Mouse (Mus musculus) neutrophil, adult 5-6 weeks (primary cell): ENCODE data around the gene 1810043G02Rik. TPM values are rescaled to one million over a fixed set of nuclear protein-coding genes. Genes with fewer than 3 reads are reported as not detected.
"Not testable (repeated sequence)": the region's sequence is repeated elsewhere in the genome, so short reads cannot be mapped to it uniquely, and the experiment has no call there.

Experiments used
- ATAC-seq: fragments of 151-379, 151-347 bp; 2 replicates; pipeline ENCODE4 v1.8.0; 2017; ENCODE audit warnings: mild to moderate bottlenecking, moderate TSS enrichment; ENCODE audit not compliant: insufficient number of reproducible peaks, poor library complexity, low FRiP score, severe bottlenecking; ENCODE audit errors: extremely low read depth
- total RNA-seq: library from RNA; stranded (forward); fragments of 200-1000 nt; gene quantifications from 2 replicates; pipeline ENCODE4 v1.2.3, GENCODE M21; 2017

Gene 1810043G02Rik
- 7.6 and 9.8 TPM in 2 replicates for total RNA-seq

- ATAC-seq = peak; percentile 92
Observed at GRCm38 (mm10) chr10:77978351-77979350, at the start of gene 1810043G02Rik. Gene 1810043G02Rik (plus strand): TSS chr10:77978524.

DNA sequence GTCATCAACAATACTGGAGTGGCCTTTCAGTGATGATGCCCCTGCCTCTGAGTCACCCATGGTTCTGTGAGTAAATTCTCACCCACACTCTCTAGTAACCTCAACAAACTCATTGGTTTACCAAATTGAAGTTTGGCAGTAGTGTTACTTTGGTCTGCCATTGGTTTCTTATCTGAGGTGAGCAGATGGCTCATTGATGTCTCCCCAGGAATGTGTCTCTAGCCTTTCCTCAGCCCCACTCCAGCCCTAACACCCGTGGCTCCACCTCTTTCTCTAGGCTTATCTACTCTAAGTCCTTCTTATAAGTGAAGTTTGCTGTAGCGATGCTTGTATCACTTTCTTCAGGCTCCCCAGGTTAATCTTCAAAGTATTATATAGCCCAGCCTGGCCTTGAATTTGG is 38.6 kb upstream of the 1810043G02Rik start:
- ATAC-seq = no peak

- ATAC-seq = not testable (repeated sequence)
Observed at GRCm38 (mm10) chr10:77950468-77950867, 27.9 kb upstream of the 1810043G02Rik start.

GRCm38 (mm10) chr10:77962725-77963124 is 15.6 kb upstream of the 1810043G02Rik start:
- ATAC-seq = peak; percentile 83

GRCm38 (mm10) chr10:77963971-77964370 is 14.4 kb upstream of the 1810043G02Rik start:
- ATAC-seq = peak; percentile 66

GRCm38 (mm10) chr10:77969274-77969972 is 8.9 kb upstream of the 1810043G02Rik start:
- peak; percentile 62 for ATAC-seq

DNA sequence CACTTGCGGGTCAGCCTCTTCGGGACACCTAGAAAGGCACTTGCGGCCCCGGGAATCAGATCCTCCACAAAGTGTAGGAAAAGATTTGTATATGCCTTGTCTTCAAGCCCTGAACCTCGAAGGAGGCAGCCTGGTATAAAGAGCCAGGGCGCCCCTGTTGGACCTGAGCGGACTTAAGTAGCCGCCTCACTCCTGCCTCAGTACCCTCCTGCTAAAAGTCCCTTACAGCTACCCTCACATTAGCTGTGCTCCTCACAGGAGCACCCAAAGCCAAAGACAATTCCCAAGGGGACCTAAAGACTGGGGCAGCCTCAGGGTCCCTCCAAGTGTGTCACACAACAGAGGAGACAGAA is 8.4 kb upstream of the 1810043G02Rik start:
- no peak for ATAC-seq

- ATAC-seq = peak; percentile 76
Observed at GRCm38 (mm10) chr10:77970481-77970880, 7.8 kb upstream of the 1810043G02Rik start, which contains the start of gene Trpm2. Gene Trpm2 (minus strand): TSS chr10:77970563.

GRCm38 (mm10) chr10:77971191-77971590 is 7.1 kb upstream of the 1810043G02Rik start:
- ATAC-seq = peak; percentile 24; the same call in 1 of the 2 replicates

GRCm38 (mm10) chr10:77971709-77972553 is 6.4 kb upstream of the 1810043G02Rik start:
- no peak for ATAC-seq

GRCm38 (mm10) chr10:77974323-77974722 is 4.0 kb upstream of the 1810043G02Rik start:
- no peak for ATAC-seq

- ATAC-seq = no peak
Observed at GRCm38 (mm10) chr10:77974811-77975210, 3.5 kb upstream of the 1810043G02Rik start.

- ATAC-seq = no peak
Observed at GRCm38 (mm10) chr10:77975653-77976052, 2.7 kb upstream of the 1810043G02Rik start.

DNA sequence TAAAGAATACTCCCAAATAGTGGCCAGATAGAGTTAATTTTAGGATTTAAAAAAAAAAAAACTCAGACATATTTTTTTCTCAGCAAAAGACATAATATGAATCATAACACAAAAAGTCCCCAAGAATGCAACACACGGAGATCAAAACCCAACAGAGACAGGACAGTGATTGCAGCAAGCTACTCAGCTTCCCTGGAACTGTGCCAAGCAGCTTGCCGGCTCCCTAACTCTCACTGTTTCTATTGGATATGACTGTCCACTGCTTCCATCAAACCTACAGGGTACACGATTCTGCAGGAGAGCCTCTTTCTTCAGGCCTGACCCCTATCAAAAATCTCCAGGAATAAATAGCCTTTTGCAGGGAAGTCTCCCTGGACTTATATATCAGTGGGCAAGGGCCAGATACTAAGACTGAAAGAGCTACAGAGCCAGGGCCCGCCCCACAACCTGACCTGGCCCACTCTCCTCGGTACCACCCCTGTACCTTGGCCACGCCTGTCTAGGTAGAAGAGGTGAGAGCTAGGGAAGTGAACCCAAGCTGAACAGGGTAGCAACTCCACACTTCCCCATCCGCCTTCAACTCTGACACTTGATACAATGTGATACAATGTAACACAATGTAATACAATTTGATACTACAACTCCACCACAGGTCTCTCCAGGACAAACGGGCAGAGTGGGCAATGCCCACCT is 1.7 kb upstream of the 1810043G02Rik start:
- ATAC-seq = no peak

DNA sequence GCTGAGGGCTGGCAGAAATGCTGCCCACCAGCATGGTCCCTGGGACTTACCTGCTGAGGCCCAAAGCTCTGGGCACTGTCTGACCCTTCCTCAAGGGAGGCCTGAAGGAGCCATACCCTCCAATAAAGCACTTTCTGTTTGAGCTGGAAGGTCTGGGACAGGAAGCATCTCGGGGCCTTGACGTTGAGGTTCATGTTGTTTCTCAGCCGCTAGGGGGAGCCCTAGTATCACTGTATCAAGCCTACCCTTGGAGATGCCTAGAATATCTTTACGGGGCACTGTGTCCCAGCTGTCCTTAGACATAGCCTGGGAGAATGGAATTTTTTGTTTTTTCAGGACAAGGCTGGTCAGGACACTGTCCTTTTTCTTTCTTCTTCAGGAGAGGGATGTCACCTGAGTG is 6.3 kb downstream of the 1810043G02Rik start:
- ATAC-seq = peak; percentile 82

GRCm38 (mm10) chr10:77985775-77986174 is 7.5 kb downstream of the 1810043G02Rik start:
- ATAC-seq = no peak

DNA sequence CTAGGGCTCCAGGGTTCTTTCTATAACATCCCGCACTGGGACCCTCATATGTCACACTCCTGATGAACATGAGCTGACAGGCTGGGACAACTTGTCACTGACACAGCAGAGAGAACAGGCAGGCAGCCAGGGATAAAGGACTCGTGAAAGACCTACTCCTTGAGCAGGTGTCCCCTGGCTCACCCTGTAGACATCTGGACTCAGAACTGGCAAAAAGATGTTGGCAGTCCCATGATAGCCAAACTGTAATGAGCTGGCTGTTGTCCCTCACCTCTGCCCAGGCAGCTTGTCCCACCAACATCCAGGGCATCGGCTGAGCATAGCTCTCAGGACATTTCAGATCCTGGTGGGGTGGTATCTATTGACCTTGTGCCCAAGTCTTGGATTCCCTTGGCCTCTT is 17.3 kb downstream of the 1810043G02Rik start:
- ATAC-seq = no peak

DNA sequence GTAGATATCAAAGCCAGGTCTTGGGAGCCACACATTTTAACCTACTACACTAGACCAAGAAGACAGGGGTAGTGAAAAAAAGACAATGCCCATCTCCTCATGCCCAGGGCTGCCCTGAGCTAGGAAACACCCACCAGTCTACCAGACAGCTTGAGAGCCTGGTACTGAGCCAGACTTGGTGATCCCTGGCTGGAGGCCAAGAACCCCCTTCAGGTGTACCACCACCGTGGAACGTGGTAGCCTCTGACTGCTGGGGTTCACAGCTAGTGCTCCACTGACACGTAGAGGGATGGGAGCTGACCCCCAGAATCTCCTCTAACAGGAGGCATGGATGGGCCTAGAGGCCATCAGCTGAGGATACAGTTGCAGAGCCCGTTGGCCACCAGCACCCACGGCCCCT is 21.9 kb downstream of the 1810043G02Rik start:
- ATAC-seq = no peak
